Mouse (Mus musculus): Measurements from ENCODE around the gene Dnajb12. TPM values are rescaled to one million over a fixed set of nuclear protein-coding genes. Genes with fewer than 3 reads are reported as not detected.

Gene Dnajb12
- 38.3 and 42.6 TPM in 2 replicates for polyA plus RNA-seq (2012; rRNA removed; ENCODE audit: low replicate concordance)

GRCm38 (mm10) chr10:59879255-59880028 is at the start of gene Dnajb12:
TSS of gene Dnajb12 (plus strand) at chr10:59879556.

Other genes with a start within 250 kb of the Dnajb12 start
- gene Micu1, start 177.1 kb upstream of the Dnajb12 start, polyA plus RNA-seq (2012; rRNA removed; ENCODE audit: low replicate concordance), result 33.7 and 43.8 TPM in 2 replicates
- 39.4 and 111 TPM in 2 replicates for gene Ddit4, start 72.3 kb downstream of the Dnajb12 start, polyA plus RNA-seq (2012; rRNA removed; ENCODE audit: low replicate concordance)
- gene Ascc1, start 123.2 kb downstream of the Dnajb12 start, polyA plus RNA-seq (2012; rRNA removed; ENCODE audit: low replicate concordance), result 16.7 and 23.7 TPM in 2 replicates
- 49.3 and 74.2 TPM in 2 replicates for gene Anapc16, start 123.6 kb downstream of the Dnajb12 start, polyA plus RNA-seq (2012; rRNA removed; ENCODE audit: low replicate concordance)
- 7.8 and 8.0 TPM in 2 replicates for gene Spock2, start 226.7 kb downstream of the Dnajb12 start, polyA plus RNA-seq (2012; rRNA removed; ENCODE audit: low replicate concordance)

Data from mammary gland, adult 2 months (tissue).